Mouse (Mus musculus) cerebellum, adult (tissue): ENCODE measurements around the gene Tbc1d8.

Source experiments
- ATAC-seq: cut with Nextera tagmentation; 2 replicates; pipeline ENCODE4 v1.9.2; 2017; ENCODE audit warnings: mild to moderate bottlenecking, moderate library complexity, mixed read lengths; ENCODE audit not compliant: insufficient number of reproducible peaks, low FRiP score, low TSS enrichment

Gene Tbc1d8

GRCm38 (mm10) chr1:39478057-39478895 lies at the start of gene Tbc1d8:
TSS of gene Tbc1d8 (minus strand) at chr1:39478755.
- ATAC-seq = peak; percentile 82

- no peak for ATAC-seq
These were observed 49.8 kb upstream of the Tbc1d8 start for GRCm38 (mm10) chr1:39528319-39528718.

- 0 out of 2 replicates have a peak, but pooled peaks have one; percentile 45 for ATAC-seq
These were observed 48.9 kb upstream of the Tbc1d8 start for GRCm38 (mm10) chr1:39527432-39527831.

GRCm38 (mm10) chr1:39526371-39527167 lies 48.0 kb upstream of the Tbc1d8 start:
- no peak for ATAC-seq

GRCm38 (mm10) chr1:39525763-39526162 lies 47.2 kb upstream of the Tbc1d8 start:
- no peak for ATAC-seq

DNA sequence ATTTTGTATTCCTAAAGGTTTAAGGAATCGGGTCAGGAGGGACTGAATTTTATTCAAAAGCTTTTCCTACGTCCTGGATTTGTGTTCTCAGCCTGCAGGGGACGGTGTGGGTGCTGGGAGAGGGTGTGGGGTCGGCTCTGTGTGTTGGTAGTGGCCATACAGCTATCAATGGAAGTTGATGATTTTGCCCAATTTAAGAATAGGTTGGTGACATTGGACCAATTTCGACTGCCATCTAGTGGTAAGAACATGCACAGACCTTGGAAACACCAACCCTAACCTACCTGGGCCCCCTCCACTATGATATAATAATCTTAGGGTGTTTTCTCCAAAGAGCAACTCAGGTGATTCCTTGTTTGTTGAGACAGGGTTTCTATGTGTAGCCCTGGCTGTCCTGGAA lies 44.0 kb upstream of the Tbc1d8 start:
- ATAC-seq = peak; percentile 68; the same call in 1 of the 2 replicates

GRCm38 (mm10) chr1:39521326-39521725 lies 42.8 kb upstream of the Tbc1d8 start:
- ATAC-seq = no peak

DNA sequence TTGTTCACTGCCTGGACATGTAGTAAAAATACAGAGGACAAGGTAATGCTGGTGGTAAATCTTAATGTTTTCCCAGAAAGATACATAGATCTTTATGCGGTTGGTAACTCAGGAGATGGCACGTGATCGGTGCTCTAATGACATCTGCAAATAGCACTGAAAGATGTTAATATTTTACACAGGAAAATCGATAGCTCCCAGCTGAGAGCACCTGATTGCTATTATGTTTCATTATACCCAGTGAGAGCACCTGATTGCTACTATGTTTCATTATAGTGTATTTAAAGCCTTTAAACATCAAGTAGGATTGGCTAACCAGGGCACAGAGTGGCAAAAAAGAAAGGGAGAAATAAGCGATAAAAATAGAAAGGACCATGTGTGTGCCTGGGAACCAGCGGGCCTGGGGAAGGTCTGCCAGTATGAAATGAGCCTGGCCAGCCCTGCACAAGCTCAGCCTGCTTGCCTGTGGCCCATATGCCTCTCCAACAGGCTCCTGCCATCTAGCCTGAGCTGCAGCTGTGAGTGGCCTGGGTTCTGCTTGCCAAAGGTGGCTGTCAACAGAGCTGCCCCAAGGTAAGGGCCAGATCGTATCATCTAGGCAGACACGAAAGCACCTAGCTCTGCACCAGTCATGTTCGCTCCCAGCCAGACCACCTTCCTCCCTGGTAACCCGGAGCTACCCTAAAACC lies 36.9 kb upstream of the Tbc1d8 start:
- peak; percentile 98 for ATAC-seq

- ATAC-seq = no peak
These were observed 33.6 kb upstream of the Tbc1d8 start for GRCm38 (mm10) chr1:39512183-39512582.

- no peak for ATAC-seq
These were observed 33.2 kb upstream of the Tbc1d8 start for GRCm38 (mm10) chr1:39511775-39512174.

- ATAC-seq = no peak
These were observed 27.0 kb upstream of the Tbc1d8 start for GRCm38 (mm10) chr1:39505600-39505999.

GRCm38 (mm10) chr1:39504261-39504660 lies 25.7 kb upstream of the Tbc1d8 start:
- no peak for ATAC-seq

GRCm38 (mm10) chr1:39502817-39503633 lies 24.5 kb upstream of the Tbc1d8 start:
- no peak for ATAC-seq

GRCm38 (mm10) chr1:39499485-39499941 lies 21.0 kb upstream of the Tbc1d8 start:
- no peak for ATAC-seq

GRCm38 (mm10) chr1:39497748-39498147 lies 19.2 kb upstream of the Tbc1d8 start:
- ATAC-seq = no peak

GRCm38 (mm10) chr1:39496995-39497394 lies 18.4 kb upstream of the Tbc1d8 start:
- ATAC-seq = no peak

- no peak for ATAC-seq
These were observed 15.1 kb upstream of the Tbc1d8 start for GRCm38 (mm10) chr1:39493664-39494063.

DNA sequence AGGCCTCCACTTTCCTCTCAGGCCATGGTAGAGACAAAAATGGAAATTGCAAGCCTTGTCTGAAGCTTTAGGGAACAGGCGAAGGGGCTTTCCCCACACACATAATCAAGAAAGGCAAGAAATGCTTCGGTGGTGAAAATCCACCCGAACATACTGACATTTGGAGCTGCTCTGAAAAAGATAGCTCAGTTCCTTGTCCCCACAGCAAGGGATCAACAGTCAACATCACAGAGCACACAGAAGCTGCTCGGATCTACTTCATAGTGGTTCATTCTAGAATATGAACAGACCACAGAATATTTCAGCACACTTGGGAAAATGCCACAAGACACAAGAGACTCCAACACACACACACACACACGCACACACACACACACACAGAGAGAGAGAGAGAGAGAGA lies 14.6 kb upstream of the Tbc1d8 start:
- ATAC-seq = no peak

GRCm38 (mm10) chr1:39487370-39487769 lies 8.8 kb upstream of the Tbc1d8 start:
- ATAC-seq = no peak
